Mouse (Mus musculus): ENCODE data around the gene Lgals3bp. TPM values are rescaled to one million over a fixed set of nuclear protein-coding genes. Genes with fewer than 3 reads are reported as not detected.

Gene Lgals3bp
- total and polyA plus RNA-seq, 3 experiments: 67.3 to 338 (median 146) TPM

DNA sequence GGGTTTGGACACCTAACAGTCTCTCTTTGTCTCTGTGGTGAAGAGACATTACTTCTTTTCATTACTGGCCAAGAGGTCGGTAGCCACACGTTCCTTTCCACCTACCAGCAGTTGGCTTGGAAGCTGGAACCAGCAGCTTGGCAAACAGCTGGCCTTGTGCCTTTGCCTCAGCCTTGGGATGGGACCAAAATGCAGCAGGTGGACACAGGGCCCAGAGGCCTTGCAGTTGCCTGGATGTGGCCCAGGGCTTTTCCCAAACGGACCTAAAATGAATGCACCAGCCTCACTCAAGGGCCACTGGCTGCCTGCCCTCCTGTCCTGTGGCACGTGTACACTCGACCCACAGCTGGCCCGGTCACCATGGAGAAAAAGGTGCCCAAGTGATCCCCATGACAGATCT lies 49.3 kb upstream of the Lgals3bp start:
- H3K4me2 ChIP-seq (ENCODE audit: insufficient read depth, low read depth, poor library complexity, severe bottlenecking): no peak overlapping the region
- H3K9ac ChIP-seq (ENCODE audit: insufficient read depth, low read depth): no peak overlapping the region
- peaks cover 88% of the 10 kb centered on the region for H3K27me3 ChIP-seq (replicated peaks)
- H3K4me3 ChIP-seq (replicated peaks in 1 of 3; ENCODE audit: low read depth in 2 of 3, low read length in 2 of 3, poor library complexity in 1 of 3): no peak overlapping the region
- H3K79me2 ChIP-seq (replicated peaks; ENCODE audit: control insufficient read depth, extremely low read depth, insufficient read depth, poor library complexity, severe bottlenecking): no peaks in the 10 kb centered on the region
- H3K36me3 ChIP-seq (replicated peaks in 1 of 2; ENCODE audit: control insufficient read depth in 1 of 2, insufficient read depth in 1 of 2, low read length in 1 of 2): no peaks in the 10 kb centered on the region
- H3K9me3 ChIP-seq (replicated peaks; ENCODE audit: low read length): no peaks in the 10 kb centered on the region
- in situ Hi-C loops (cut with MboI; ENCODE audit: low pct_ligation_motif_present, low pct_unique_long_range_greater_than_20kb, low sequenced_read_pairs): no loop called here
- TF ChIP-seq MXI1 (IDR thresholded peaks at IDR 0.05; ENCODE audit: low read depth, low read length) (no peak), TBP (conservative IDR thresholded peaks at IDR 0.05; ENCODE audit: low read depth, low read length) (no peak)
- no peaks in the 10 kb centered on the region for H3K4me1 ChIP-seq (ENCODE audit: control insufficient read depth in 1 of 2, insufficient read depth in 2 of 2)
- no peak overlapping the region for H3K27ac ChIP-seq (ENCODE audit: insufficient read depth, low read depth)
- DNase-seq (ENCODE audit: extremely low read depth): no peak
- dilution Hi-C loops (cut with MboI; ENCODE audit: extremely low pct_ligation_motif_present, extremely low pct_unique_long_range_greater_than_20kb, low sequenced_read_pairs): no loop called here

DNA sequence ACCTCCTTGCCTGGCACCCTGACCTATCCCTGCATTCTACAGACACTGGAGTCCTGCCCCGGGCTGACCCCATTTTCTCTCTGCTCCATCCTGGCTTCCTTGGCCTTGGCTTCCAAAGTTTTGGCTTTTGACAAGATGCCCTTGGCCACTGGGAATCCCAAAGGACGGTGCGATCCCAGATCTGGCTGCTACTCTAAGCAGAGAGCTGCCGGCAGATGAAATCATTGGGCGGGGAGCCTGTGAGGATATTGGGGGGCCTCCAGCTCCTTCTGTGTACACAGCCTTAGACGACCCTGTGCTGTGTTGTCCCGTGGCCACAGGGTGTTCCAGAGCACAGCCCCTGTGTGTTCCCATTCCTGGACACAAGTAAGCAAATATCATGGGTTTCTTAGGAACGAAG lies 46.5 kb upstream of the Lgals3bp start:
- no peaks in the 10 kb centered on the region for H3K9me3 ChIP-seq (replicated peaks; ENCODE audit: low read length)
- no peaks in the 10 kb centered on the region for H3K36me3 ChIP-seq (replicated peaks in 1 of 2; ENCODE audit: control insufficient read depth in 1 of 2, insufficient read depth in 1 of 2, low read length in 1 of 2)
- no peak for TF ChIP-seq CHD2 (IDR thresholded peaks at IDR 0.05; ENCODE audit: low read length)
- TF ChIP-seq UBTF (IDR thresholded peaks at IDR 0.05; ENCODE audit: low read depth, low read length): no peak
- TF ChIP-seq MAZ (IDR thresholded peaks at IDR 0.05; ENCODE audit: low read depth, low read length): no peak
- no peak for TF ChIP-seq ETS1 (conservative IDR thresholded peaks at IDR 0.05; ENCODE audit: low read depth, low read length)
- TF ChIP-seq SMC3 (IDR thresholded peaks at IDR 0.05; ENCODE audit: low read depth, low read length): no peak
- no peak for TF ChIP-seq KAT2A (IDR thresholded peaks at IDR 0.05; ENCODE audit: insufficient replicate concordance, low read length)
- no peak for TF ChIP-seq MXI1 (IDR thresholded peaks at IDR 0.05; ENCODE audit: low read depth, low read length)
- TF ChIP-seq HCFC1 (IDR thresholded peaks at IDR 0.05; ENCODE audit: low read depth, low read length): no peak
- no peak for TF ChIP-seq MAFK (IDR thresholded peaks at IDR 0.05; ENCODE audit: insufficient replicate concordance, low read length)
- TF ChIP-seq EP300 (IDR thresholded peaks at IDR 0.05; ENCODE audit: low read length): no peak
- dilution Hi-C loops (cut with MboI; ENCODE audit: extremely low pct_ligation_motif_present, extremely low pct_unique_long_range_greater_than_20kb, low sequenced_read_pairs): no loop called here
- no peaks in the 10 kb centered on the region for H3K4me1 ChIP-seq (ENCODE audit: control insufficient read depth in 1 of 2, insufficient read depth in 2 of 2)
- H3K27ac ChIP-seq (ENCODE audit: insufficient read depth, low read depth): no peak overlapping the region
- H3K9ac ChIP-seq (ENCODE audit: insufficient read depth, low read depth): no peak overlapping the region
- DNase-seq (ENCODE audit: extremely low read depth): no peak
- H3K27me3 ChIP-seq (replicated peaks): peaks cover 90% of the 10 kb centered on the region
- no peak overlapping the region for H3K4me2 ChIP-seq (ENCODE audit: insufficient read depth, low read depth, poor library complexity, severe bottlenecking)
- in situ Hi-C loops (cut with MboI; ENCODE audit: low pct_ligation_motif_present, low pct_unique_long_range_greater_than_20kb, low sequenced_read_pairs): loop anchor here (5.0 to 25.0 kb wide), 3 partner anchors 34 to 289 kb away; no protein-coding TSS in a partner anchor
- H3K79me2 ChIP-seq (replicated peaks; ENCODE audit: control insufficient read depth, extremely low read depth, insufficient read depth, poor library complexity, severe bottlenecking): no peaks in the 10 kb centered on the region
- H3K4me3 ChIP-seq (replicated peaks in 1 of 3; ENCODE audit: low read depth in 2 of 3, low read length in 2 of 3, poor library complexity in 1 of 3): no peak overlapping the region

DNA sequence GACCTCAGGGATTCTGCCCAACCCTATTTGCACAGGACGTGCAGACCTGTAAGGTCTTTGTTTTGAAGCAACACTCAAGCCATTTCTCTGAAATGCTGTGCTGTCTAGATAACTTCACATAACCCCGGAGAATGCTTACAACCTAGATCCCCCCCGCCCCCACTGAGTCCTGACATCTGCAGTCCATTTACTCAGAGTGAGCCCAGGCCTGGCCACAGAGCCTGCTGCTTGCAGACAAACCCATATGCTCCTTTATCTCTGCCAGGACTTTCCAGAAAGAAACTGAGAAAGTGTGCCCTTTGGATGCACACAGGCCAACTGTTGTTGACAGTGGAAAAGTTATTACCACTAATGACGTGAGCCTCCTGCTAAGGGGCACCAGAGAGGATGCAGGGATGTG lies 45.5 kb upstream of the Lgals3bp start:
- TF ChIP-seq NELFE (IDR thresholded peaks at IDR 0.05; ENCODE audit: low read depth, low read length) (no peak), JUND (conservative IDR thresholded peaks at IDR 0.05; ENCODE audit: low read depth, low read length) (no peak), CHD2 (IDR thresholded peaks at IDR 0.05; ENCODE audit: low read length) (no peak), EP300 (IDR thresholded peaks at IDR 0.05; ENCODE audit: low read length) (no peak), GABPA (IDR thresholded peaks at IDR 0.05; ENCODE audit: insufficient replicate concordance, low read depth, low read length) (no peak)
- no peaks in the 10 kb centered on the region for H3K9me3 ChIP-seq (replicated peaks; ENCODE audit: low read length)
- H3K27ac ChIP-seq (ENCODE audit: insufficient read depth, low read depth): no peak overlapping the region
- no peak overlapping the region for H3K4me2 ChIP-seq (ENCODE audit: insufficient read depth, low read depth, poor library complexity, severe bottlenecking)
- H3K36me3 ChIP-seq (replicated peaks in 1 of 2; ENCODE audit: control insufficient read depth in 1 of 2, insufficient read depth in 1 of 2, low read length in 1 of 2): no peaks in the 10 kb centered on the region
- H3K9ac ChIP-seq (ENCODE audit: insufficient read depth, low read depth): no peak overlapping the region
- H3K79me2 ChIP-seq (replicated peaks; ENCODE audit: control insufficient read depth, extremely low read depth, insufficient read depth, poor library complexity, severe bottlenecking): no peaks in the 10 kb centered on the region
- DNase-seq (ENCODE audit: extremely low read depth): no peak
- dilution Hi-C loops (cut with MboI; ENCODE audit: extremely low pct_ligation_motif_present, extremely low pct_unique_long_range_greater_than_20kb, low sequenced_read_pairs): no loop called here
- in situ Hi-C loops (cut with MboI; ENCODE audit: low pct_ligation_motif_present, low pct_unique_long_range_greater_than_20kb, low sequenced_read_pairs): loop anchor here (5.0 to 25.0 kb wide), 3 partner anchors 35 to 290 kb away; no protein-coding TSS in a partner anchor
- peaks cover 88% of the 10 kb centered on the region for H3K27me3 ChIP-seq (replicated peaks)
- no peaks in the 10 kb centered on the region for H3K4me1 ChIP-seq (ENCODE audit: control insufficient read depth in 1 of 2, insufficient read depth in 2 of 2)
- no peak overlapping the region for H3K4me3 ChIP-seq (replicated peaks in 1 of 3; ENCODE audit: low read depth in 2 of 3, low read length in 2 of 3, poor library complexity in 1 of 3)

Measured in CH12.LX (cell line).